In the genomic region with DNA sequence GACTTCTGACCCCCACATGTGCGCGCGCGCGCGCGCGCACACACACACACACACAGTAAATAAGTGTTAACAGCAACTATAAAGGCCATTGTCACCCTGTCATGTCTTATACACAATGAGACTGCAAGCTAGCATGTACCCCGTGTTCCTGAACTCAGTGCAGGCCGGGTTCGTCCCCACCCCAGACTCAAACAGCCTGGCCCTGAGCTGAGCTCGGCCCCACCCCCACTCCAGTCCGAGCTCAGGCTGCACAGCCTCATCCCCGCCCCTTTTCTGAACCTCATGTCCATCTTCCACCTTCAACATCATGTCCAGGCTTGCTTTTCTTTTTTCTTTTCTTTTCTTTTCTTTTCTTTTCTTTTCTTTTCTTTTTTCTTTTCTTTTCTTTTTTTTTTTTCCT, we compare ENCODE assay signal across 30 mouse cellular contexts. TPM values are rescaled to one million over a fixed set of nuclear protein-coding genes. Genes with fewer than 3 reads are reported as not detected.
DNase-seq lines count a peak whose midpoint lies in the region; ATAC-seq and TF ChIP-seq lines count a peak whose summit lies in the region.
"Had no signal": no experiment of that assay in that cellular context is flagged by ENCODE, and none has a peak within 500 bp of the region (broad histone marks: within the 10 kb centered on the region; RNA-seq: fewer than 3 reads in every experiment).

No protein-coding gene starts in this region.

- peak overlapping the region; percentile 18; the same call in 1 of the 2 replicates for H3K4me2 ChIP-seq in liver, embryonic 12.5 days
- no peak overlapping the region for H3K4me2 ChIP-seq in liver, postnatal 0 days (ENCODE audit: low read depth, low read length)
- H3K4me2 ChIP-seq in forebrain, embryonic 12.5 days, result no peak overlapping the region
- H3K4me2 ChIP-seq: embryonic facial prominence, embryonic 13.5 days; forebrain, embryonic 13.5 days; heart, embryonic 12.5 days; heart, embryonic 15.5 days; hindbrain, embryonic 13.5 days had no signal

- H3K27me3 ChIP-seq in kidney, adult 2 months (replicated peaks; ENCODE audit: control insufficient read depth, insufficient read depth, low read length), result no peaks in the 10 kb centered on the region
- H3K27me3 ChIP-seq in liver, embryonic 12.5 days (replicated peaks), result peaks cover 71% of the 10 kb centered on the region
- H3K27me3 ChIP-seq in liver, postnatal 0 days (ENCODE audit: insufficient read depth, low read length), result peaks cover 36% of the 10 kb centered on the region
- peaks cover 97% of the 10 kb centered on the region for H3K27me3 ChIP-seq in forebrain, embryonic 12.5 days

- no peak overlapping the region for H3K4me3 ChIP-seq in kidney, adult 2 months (ENCODE audit: insufficient read depth, low read depth, low read length)
- H3K4me3 ChIP-seq in liver, embryonic 12.5 days, result no peak overlapping the region
- H3K4me3 ChIP-seq in liver, postnatal 0 days (ENCODE audit: low read depth, low read length), result no peak overlapping the region
- H3K4me3 ChIP-seq in forebrain, embryonic 12.5 days (replicated peaks), result no peak overlapping the region
- H3K4me3 ChIP-seq: erythroblast, embryonic 14.5 days; forebrain, embryonic 13.5 days; heart, embryonic 12.5 days; heart, embryonic 15.5 days; hindbrain, embryonic 13.5 days had no signal

- H3K9ac ChIP-seq in liver, embryonic 12.5 days, result no peak overlapping the region
- no peak overlapping the region for H3K9ac ChIP-seq in liver, postnatal 0 days (replicated peaks)
- no peak overlapping the region for H3K9ac ChIP-seq in forebrain, embryonic 12.5 days
- H3K9ac ChIP-seq: embryonic facial prominence, embryonic 13.5 days; forebrain, embryonic 13.5 days; heart, embryonic 12.5 days; heart, embryonic 15.5 days; hindbrain, embryonic 13.5 days had no signal

- TF ChIP-seq POLR2A in kidney, adult 2 months (IDR thresholded peaks at IDR 0.05; ENCODE audit: low read depth, low read length), result no peak

- no peak overlapping the region for H3K27ac ChIP-seq in kidney, adult 2 months (ENCODE audit: insufficient read depth, low read depth, low read length)
- H3K27ac ChIP-seq in liver, embryonic 12.5 days, result no peak overlapping the region
- H3K27ac ChIP-seq in liver, postnatal 0 days (ENCODE audit: low read depth), result no peak overlapping the region
- H3K27ac ChIP-seq in forebrain, embryonic 12.5 days, result no peak overlapping the region
- H3K27ac ChIP-seq: embryonic facial prominence, embryonic 13.5 days; forebrain, embryonic 13.5 days; heart, embryonic 15.5 days; hindbrain, embryonic 10.5 days; hindbrain, embryonic 13.5 days had no signal

- DNase-seq in kidney, adult 2 months, result peak; percentile 57
- DNase-seq in kidney, adult 9 months, result no peak
- no peak for DNase-seq in liver, postnatal 0 days
- peak; percentile 43 for DNase-seq in ZHBTc4 (ENCODE audit: low read depth, low spot score)
- no peak for DNase-seq in layer of hippocampus, postnatal 36 days
- DNase-seq: adrenal gland, adult 2 months; adrenal gland, postnatal 14 days; cerebellum, adult 11 months; cerebellum, adult 2 months; cerebellum, adult 9-11 months; cerebellum, postnatal 25 days; gastrocnemius, postnatal 10 days; gastrocnemius, postnatal 36 days; heart, postnatal 10 days; heart, postnatal 36 days had no signal

- no peak for TF ChIP-seq EP300 in liver, postnatal 0 days (IDR thresholded peaks at IDR 0.05; ENCODE audit: low read depth)

- no peak for ATAC-seq in liver, embryonic 12.5 days
- no peak for ATAC-seq in liver, postnatal 0 days
- ATAC-seq in forebrain, embryonic 12.5 days (ENCODE audit: low FRiP score), result no peak
- ATAC-seq: CD4-positive, CD25-positive, alpha-beta regulatory T cell, adult 4 months; forebrain, embryonic 13.5 days; forebrain, embryonic 16.5 days; hindbrain, embryonic 16.5 days had no signal

- no peaks in the 10 kb centered on the region for H3K4me1 ChIP-seq in kidney, adult 2 months (ENCODE audit: control insufficient read depth, insufficient read depth, low read length)
- peaks cover 51% of the 10 kb centered on the region for H3K4me1 ChIP-seq in liver, embryonic 12.5 days
- peaks cover 16% of the 10 kb centered on the region for H3K4me1 ChIP-seq in liver, postnatal 0 days (ENCODE audit: insufficient read depth)
- H3K4me1 ChIP-seq in forebrain, embryonic 12.5 days, result peaks cover 3% of the 10 kb centered on the region

- H3K9me3 ChIP-seq in liver, embryonic 12.5 days (replicated peaks), result no peaks in the 10 kb centered on the region
- no peaks in the 10 kb centered on the region for H3K9me3 ChIP-seq in liver, postnatal 0 days (ENCODE audit: low read length)
- no peaks in the 10 kb centered on the region for H3K9me3 ChIP-seq in forebrain, embryonic 12.5 days
- H3K9me3 ChIP-seq: embryonic facial prominence, embryonic 13.5 days; forebrain, embryonic 13.5 days; heart, embryonic 12.5 days; heart, embryonic 15.5 days; hindbrain, embryonic 13.5 days had no signal

- H3K36me3 ChIP-seq in kidney, adult 2 months (ENCODE audit: control insufficient read depth, insufficient read depth, low read length), result no peaks in the 10 kb centered on the region
- H3K36me3 ChIP-seq in liver, embryonic 12.5 days, result peaks cover 5% of the 10 kb centered on the region; the same call in 1 of the 2 replicates
- no peaks in the 10 kb centered on the region for H3K36me3 ChIP-seq in liver, postnatal 0 days (replicated peaks; ENCODE audit: insufficient read depth, low read length)
- no peaks in the 10 kb centered on the region for H3K36me3 ChIP-seq in forebrain, embryonic 12.5 days (replicated peaks)
- H3K36me3 ChIP-seq: embryonic facial prominence, embryonic 13.5 days; heart, embryonic 12.5 days; heart, embryonic 15.5 days; hindbrain, embryonic 10.5 days; hindbrain, embryonic 13.5 days had no signal

- no peak for TF ChIP-seq CTCF in kidney, adult 2 months (conservative IDR thresholded peaks at IDR 0.05; ENCODE audit: insufficient read depth, insufficient read length, low read depth, low read length)
- TF ChIP-seq CTCF in liver, postnatal 0 days (IDR thresholded peaks at IDR 0.05; ENCODE audit: low read depth), result no peak

- WGBS in kidney, adult 2 months, result 33% methylated on average over 14 of the region's 14 CpGs
- 45% methylated on average over 14 of the region's 14 CpGs for WGBS in liver, embryonic 12.5 days (ENCODE audit: insufficient replicate concordance)
- 44% methylated on average over 14 of the region's 14 CpGs for WGBS in liver, postnatal 0 days (ENCODE audit: insufficient replicate concordance)
- 13% methylated on average over 14 of the region's 14 CpGs for WGBS in forebrain, embryonic 12.5 days

RNA-seq across cellular contexts. Expression of gene Exoc3l2, which starts 7.2 kb away (rescaled TPM):
- 41.6 and 46.6 TPM in 2 replicates for polyA plus RNA-seq in kidney, adult 2 months (2012; rRNA removed)
- 3.6 and 3.9 TPM in 2 replicates for polyA plus RNA-seq in liver, embryonic 12.5 days (2016; fragmentation: Nextera tagmentation; extraction: Ambion mirVana)
- polyA plus RNA-seq in liver, postnatal 0 days (2015; fragmentation: Nextera tagmentation; extraction: Ambion mirVana), result 1.1 and 1.7 TPM in 2 replicates
- total RNA-seq in layer of hippocampus, postnatal 36 days (2021), result under 1 TPM; 0.18 to 0.20 TPM
- polyA plus RNA-seq in forebrain, embryonic 12.5 days (2016; fragmentation: Nextera tagmentation; extraction: Ambion mirVana), result 0.51 and 0.69 TPM in 2 replicates
- polyA plus RNA-seq: CD4-positive, CD25-positive, alpha-beta regulatory T cell, adult 4 months had no signal

RNA-seq across cellular contexts. Expression of gene Mark4, which starts 11.7 kb away (rescaled TPM):
- polyA plus RNA-seq in kidney, adult 2 months (2012; rRNA removed), result 16.1 and 18.2 TPM in 2 replicates
- polyA plus RNA-seq in liver, embryonic 12.5 days (2016; fragmentation: Nextera tagmentation; extraction: Ambion mirVana), result 3.8 and 4.2 TPM in 2 replicates
- 1.8 and 2.0 TPM in 2 replicates for polyA plus RNA-seq in liver, postnatal 0 days (2015; fragmentation: Nextera tagmentation; extraction: Ambion mirVana)
- total RNA-seq in layer of hippocampus, postnatal 36 days (2021), result 100 to 1,000 TPM in 1 of 2 experiments, 10 to 100 TPM in 1; 90.6 to 102 TPM
- polyA plus RNA-seq in forebrain, embryonic 12.5 days (2016; fragmentation: Nextera tagmentation; extraction: Ambion mirVana), result 14.0 and 14.3 TPM in 2 replicates

RNA-seq across cellular contexts. Expression of gene Bloc1s3, which starts 37.9 kb away (rescaled TPM):
- polyA plus RNA-seq in kidney, adult 2 months (2012; rRNA removed), result 8.6 and 10.3 TPM in 2 replicates
- 2.1 TPM in 2 replicates for polyA plus RNA-seq in liver, embryonic 12.5 days (2016; fragmentation: Nextera tagmentation; extraction: Ambion mirVana)
- 0.94 and 1.1 TPM in 2 replicates for polyA plus RNA-seq in liver, postnatal 0 days (2015; fragmentation: Nextera tagmentation; extraction: Ambion mirVana)
- 1 to 10 TPM; 6.8 to 6.9 TPM for total RNA-seq in layer of hippocampus, postnatal 36 days (2021)
- polyA plus RNA-seq in forebrain, embryonic 12.5 days (2016; fragmentation: Nextera tagmentation; extraction: Ambion mirVana), result 3.5 and 3.9 TPM in 2 replicates

RNA-seq across cellular contexts. Expression of gene Trappc6a, which starts 37.9 kb away (rescaled TPM):
- polyA plus RNA-seq in kidney, adult 2 months (2012; rRNA removed), result 62.3 and 74.6 TPM in 2 replicates
- 68.4 and 68.6 TPM in 2 replicates for polyA plus RNA-seq in liver, embryonic 12.5 days (2016; fragmentation: Nextera tagmentation; extraction: Ambion mirVana)
- 51.6 and 52.5 TPM in 2 replicates for polyA plus RNA-seq in liver, postnatal 0 days (2015; fragmentation: Nextera tagmentation; extraction: Ambion mirVana)
- 10 to 100 TPM; 19.8 to 21.5 TPM for total RNA-seq in layer of hippocampus, postnatal 36 days (2021)
- polyA plus RNA-seq in forebrain, embryonic 12.5 days (2016; fragmentation: Nextera tagmentation; extraction: Ambion mirVana), result 43.6 and 47.5 TPM in 2 replicates

RNA-seq across cellular contexts. Expression of gene Nkpd1, which starts 47.3 kb away (rescaled TPM):
- polyA plus RNA-seq in kidney, adult 2 months (2012; rRNA removed), result 0.11 and 0.16 TPM in 2 replicates
- polyA plus RNA-seq in liver, embryonic 12.5 days (2016; fragmentation: Nextera tagmentation; extraction: Ambion mirVana), result not detected in 2 replicates
- polyA plus RNA-seq in liver, postnatal 0 days (2015; fragmentation: Nextera tagmentation; extraction: Ambion mirVana), result not detected in 2 replicates
- total RNA-seq in layer of hippocampus, postnatal 36 days (2021), result under 1 TPM; 0.37 to 0.48 TPM
- 0.17 TPM in 1 of 2 replicates, not detected in the other for polyA plus RNA-seq in forebrain, embryonic 12.5 days (2016; fragmentation: Nextera tagmentation; extraction: Ambion mirVana)
- total RNA-seq: gastrocnemius, adult 18-20 months; gastrocnemius, postnatal 10 days; gastrocnemius, postnatal 36 days; granulocyte monocyte progenitor cell, adult 5-6 weeks; heart, adult 8-10 months; heart, postnatal 10 days; heart, postnatal 36 days had no signal
- polyA plus RNA-seq: CD4-positive, CD25-positive, alpha-beta regulatory T cell, adult 4 months; heart, embryonic 15.5 days had no signal

Comparison
In these comparisons a context has a peak if more than half of its experiments do, and no peak if none do; other contexts are left out.
1. DNase-seq: peak in kidney, adult 2 months (single experiment) and ZHBTc4 (single experiment); none in kidney, adult 9 months (single experiment), liver, postnatal 0 days (single experiment) and layer of hippocampus, postnatal 36 days (0 of 2).